Mouse (Mus musculus): ENCODE data around the gene Dab1. TPM values are rescaled to one million over a fixed set of nuclear protein-coding genes. Genes with fewer than 3 reads are reported as not detected.

Gene Dab1
- total and polyA plus RNA-seq, 3 experiments, result not detected

GRCm38 (mm10) chr4:104455760-104456159 lies 836.6 kb downstream of the Dab1 start:
- Histone ChIP-seq H3K4me3 (ENCODE audit: control insufficient read depth in 1 of 2, insufficient read depth in 1 of 2, low read depth in 2 of 2, low read length in 2 of 2) (no peak overlapping the region), H3K27me3 (ENCODE audit: control insufficient read depth in 1 of 2, insufficient read depth in 2 of 2, low read length in 2 of 2) (no peaks in the 10 kb centered on the region), H3K4me1 (ENCODE audit: control insufficient read depth in 1 of 2, insufficient read depth in 2 of 2, low read length in 2 of 2) (no peaks in the 10 kb centered on the region), H3K27ac (ENCODE audit: control insufficient read depth, low read depth, low read length) (no peak overlapping the region), H3K36me3 (ENCODE audit: control insufficient read depth in 1 of 2, insufficient read depth in 2 of 2, low read length in 2 of 2) (no peaks in the 10 kb centered on the region), H3K79me2 (ENCODE audit: control insufficient read depth, insufficient read depth, low read length, poor library complexity) (no peaks in the 10 kb centered on the region), H3K9ac (ENCODE audit: control insufficient read depth, low read depth, low read length, poor library complexity, severe bottlenecking) (no peak overlapping the region), H3K9me3 (replicated peaks; ENCODE audit: insufficient read depth, low read length) (no peaks in the 10 kb centered on the region)
- no peak for DNase-seq (ENCODE audit: low read depth, low spot score)
- TF ChIP-seq USF1 (IDR thresholded peaks at IDR 0.05; ENCODE audit: low read depth, low read length), result no peak
- TF ChIP-seq SIN3A (IDR thresholded peaks at IDR 0.05; ENCODE audit: low read length), result no peak

- TF ChIP-seq RCOR1 (IDR thresholded peaks at IDR 0.05; ENCODE audit: low read depth, low read length) (no peak), TCF12 (IDR thresholded peaks at IDR 0.05; ENCODE audit: low read depth, low read length) (no peak), NELFE (IDR thresholded peaks at IDR 0.05; ENCODE audit: low read depth, low read length) (no peak), KAT2A (conservative IDR thresholded peaks at IDR 0.05; ENCODE audit: low read depth, low read length) (no peak), ZKSCAN1 (IDR thresholded peaks at IDR 0.05; ENCODE audit: low read depth, low read length) (no peak), POLR2A (IDR thresholded peaks at IDR 0.05; ENCODE audit: control insufficient read depth in 1 of 2, insufficient read depth in 1 of 2, low read depth in 1 of 2, low read length in 2 of 2, poor library complexity in 1 of 2) (no peak), USF1 (IDR thresholded peaks at IDR 0.05; ENCODE audit: low read depth, low read length) (no peak), MAZ (IDR thresholded peaks at IDR 0.05; ENCODE audit: low read depth, low read length) (no peak), GABPA (IDR thresholded peaks at IDR 0.05; ENCODE audit: low read depth, low read length) (no peak), POLR2AphosphoS5 (IDR thresholded peaks at IDR 0.05; ENCODE audit: borderline replicate concordance, low read depth, low read length) (no peak), MAFK (IDR thresholded peaks at IDR 0.05; ENCODE audit: borderline replicate concordance, low read depth, low read length) (no peak), ZNF384 (IDR thresholded peaks at IDR 0.05; ENCODE audit: low read depth, low read length) (no peak), RAD21 (IDR thresholded peaks at IDR 0.05; ENCODE audit: low read depth, low read length) (no peak)
- H3K4me1 ChIP-seq (ENCODE audit: control insufficient read depth in 1 of 2, insufficient read depth in 2 of 2, low read length in 2 of 2), result no peaks in the 10 kb centered on the region
- H3K36me3 ChIP-seq (ENCODE audit: control insufficient read depth in 1 of 2, insufficient read depth in 2 of 2, low read length in 2 of 2), result no peaks in the 10 kb centered on the region
- no peak overlapping the region for H3K9ac ChIP-seq (ENCODE audit: control insufficient read depth, low read depth, low read length, poor library complexity, severe bottlenecking)
- no peak for DNase-seq (ENCODE audit: low read depth, low spot score)
- no peaks in the 10 kb centered on the region for H3K9me3 ChIP-seq (replicated peaks; ENCODE audit: insufficient read depth, low read length)
- no peak overlapping the region for H3K4me3 ChIP-seq (ENCODE audit: control insufficient read depth in 1 of 2, insufficient read depth in 1 of 2, low read depth in 2 of 2, low read length in 2 of 2)
- H3K27ac ChIP-seq (ENCODE audit: control insufficient read depth, low read depth, low read length), result no peak overlapping the region
- no peaks in the 10 kb centered on the region for H3K79me2 ChIP-seq (ENCODE audit: control insufficient read depth, insufficient read depth, low read length, poor library complexity)
- no peaks in the 10 kb centered on the region for H3K27me3 ChIP-seq (ENCODE audit: control insufficient read depth in 1 of 2, insufficient read depth in 2 of 2, low read length in 2 of 2)
These were observed 837.2 kb downstream of the Dab1 start for GRCm38 (mm10) chr4:104456173-104456873.

- no peaks in the 10 kb centered on the region for H3K9me3 ChIP-seq (replicated peaks; ENCODE audit: insufficient read depth, low read length)
- H3K36me3 ChIP-seq (ENCODE audit: control insufficient read depth in 1 of 2, insufficient read depth in 2 of 2, low read length in 2 of 2), result no peaks in the 10 kb centered on the region
- DNase-seq (ENCODE audit: low read depth, low spot score), result no peak
- H3K9ac ChIP-seq (ENCODE audit: control insufficient read depth, low read depth, low read length, poor library complexity, severe bottlenecking), result no peak overlapping the region
- no peak overlapping the region for H3K4me3 ChIP-seq (ENCODE audit: control insufficient read depth in 1 of 2, insufficient read depth in 1 of 2, low read depth in 2 of 2, low read length in 2 of 2)
- TF ChIP-seq RCOR1 (IDR thresholded peaks at IDR 0.05; ENCODE audit: low read depth, low read length) (no peak), ZC3H11A (IDR thresholded peaks at IDR 0.05; ENCODE audit: low read depth, low read length) (no peak), POLR2A (IDR thresholded peaks at IDR 0.05; ENCODE audit: control insufficient read depth in 1 of 2, insufficient read depth in 1 of 2, low read depth in 1 of 2, low read length in 2 of 2, poor library complexity in 1 of 2) (no peak), CHD1 (IDR thresholded peaks at IDR 0.05; ENCODE audit: low read depth, low read length) (no peak), USF2 (IDR thresholded peaks at IDR 0.05; ENCODE audit: borderline replicate concordance in 1 of 2, insufficient read depth in 1 of 2, low read depth in 1 of 2, low read length in 2 of 2) (no peak)
- H3K27ac ChIP-seq (ENCODE audit: control insufficient read depth, low read depth, low read length), result no peak overlapping the region
- no peaks in the 10 kb centered on the region for H3K27me3 ChIP-seq (ENCODE audit: control insufficient read depth in 1 of 2, insufficient read depth in 2 of 2, low read length in 2 of 2)
- no peaks in the 10 kb centered on the region for H3K79me2 ChIP-seq (ENCODE audit: control insufficient read depth, insufficient read depth, low read length, poor library complexity)
- H3K4me1 ChIP-seq (ENCODE audit: control insufficient read depth in 1 of 2, insufficient read depth in 2 of 2, low read length in 2 of 2), result no peaks in the 10 kb centered on the region
These were observed 839.6 kb downstream of the Dab1 start for GRCm38 (mm10) chr4:104458726-104459125.

Measured in MEL (cell line).